Mouse (Mus musculus) heart, embryonic 12.5 days (tissue): Measurements from ENCODE around the gene Ly86. TPM values are rescaled to one million over a fixed set of nuclear protein-coding genes. Genes with fewer than 3 reads are reported as not detected.

ENCODE experiments used
- ATAC-seq: fragments of 200-750 bp; cut with Nextera tagmentation; 2 replicates; pipeline ENCODE4 v1.8.0; 2017; ENCODE audit warnings: moderate TSS enrichment, moderate library complexity; ENCODE audit not compliant: insufficient number of reproducible peaks, low FRiP score
- H3K27ac ChIP-seq: fragments of 300-500 bp; sonication (generic); 2 replicates; pipeline ENCODE4 v1.5.1; 2016; ENCODE audit warnings: mild to moderate bottlenecking, moderate library complexity; ENCODE audit not compliant: poor library complexity, severe bottlenecking
- H3K27me3 ChIP-seq: fragments of 300-500 bp; sonication (generic); replicated peaks from 2 replicates; pipeline ENCODE4 v1.6.1; 2016; ENCODE audit warnings: mild to moderate bottlenecking, moderate library complexity
- H3K36me3 ChIP-seq: fragments of 300-500 bp; sonication (generic); 2 replicates; pipeline ENCODE4 v1.6.1; 2016; ENCODE audit warnings: mild to moderate bottlenecking, moderate library complexity
- H3K4me1 ChIP-seq: fragments of 300-500 bp; sonication (generic); replicated peaks from 2 replicates; pipeline ENCODE4 v1.6.1; 2016; ENCODE audit warnings: mild to moderate bottlenecking
- H3K4me2 ChIP-seq: fragments of 300-500 bp; sonication (generic); 2 replicates; pipeline ENCODE4 v1.6.1; 2016; ENCODE audit warnings: mild to moderate bottlenecking, moderate library complexity
- H3K4me3 ChIP-seq: fragments of 300-500 bp; sonication (generic); 2 replicates; pipeline ENCODE4 v1.5.1; 2016; ENCODE audit warnings: mild to moderate bottlenecking
- H3K9ac ChIP-seq: fragments of 300-500 bp; sonication (generic); 2 replicates; pipeline ENCODE4 v1.6.1; 2016; ENCODE audit warnings: mild to moderate bottlenecking, moderate library complexity
- H3K9me3 ChIP-seq: fragments of 300-500 bp; sonication (generic); replicated peaks from 2 replicates; pipeline ENCODE4 v1.6.1; 2016; ENCODE audit warnings: mild to moderate bottlenecking, moderate library complexity
- WGBS: fragments of 180-500 bp; shearing (Covaris S2); methylation state at CpG from one replicate; pipeline ENCODE4 v1.1.7; 2016; 5-methylcytosine and 5-hydroxymethylcytosine counted together
- polyA plus RNA-seq: library from polyadenylated mRNA; unstranded; fragments of >200 nt; fragmentation: Nextera tagmentation; extraction: Ambion mirVana; gene quantifications from 2 replicates; pipeline ENCODE4 v1.2.1, GENCODE M21; 2016

Gene Ly86
- polyA plus RNA-seq, 1 experiment from 2014 or later = 3.1 TPM

DNA sequence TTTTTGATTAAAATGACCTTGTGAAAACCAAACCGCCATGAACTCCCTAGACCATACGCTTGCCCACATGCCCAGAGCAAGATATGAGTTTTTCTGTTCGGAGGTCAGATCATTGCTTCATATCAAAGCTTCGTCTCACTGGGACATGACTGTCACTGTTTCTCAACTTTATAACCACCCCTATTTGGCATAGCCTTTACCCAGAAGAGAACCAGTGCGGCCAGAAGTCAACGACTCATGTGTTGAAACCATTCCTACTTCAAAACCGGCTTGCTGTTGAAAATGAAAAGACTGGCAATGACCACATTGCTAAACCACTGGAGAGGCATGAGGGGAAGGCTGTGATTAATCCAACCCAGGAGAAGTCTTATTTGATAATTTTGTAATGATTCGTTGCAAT is 54.3 kb downstream of the Ly86 start:
- WGBS = 82% methylated on average over 8 of the region's 8 CpGs
- H3K4me2 ChIP-seq = no peak overlapping the region
- H3K9me3 ChIP-seq = no peaks in the 10 kb centered on the region
- H3K4me3 ChIP-seq = no peak overlapping the region
- H3K27me3 ChIP-seq = no peaks in the 10 kb centered on the region
- no peak overlapping the region for H3K27ac ChIP-seq
- H3K36me3 ChIP-seq = no peaks in the 10 kb centered on the region
- ATAC-seq = no peak
- 0 out of 2 replicates have a peak, but pooled peaks cover 2% of the 10 kb centered on the region for H3K4me1 ChIP-seq
- no peak overlapping the region for H3K9ac ChIP-seq

DNA sequence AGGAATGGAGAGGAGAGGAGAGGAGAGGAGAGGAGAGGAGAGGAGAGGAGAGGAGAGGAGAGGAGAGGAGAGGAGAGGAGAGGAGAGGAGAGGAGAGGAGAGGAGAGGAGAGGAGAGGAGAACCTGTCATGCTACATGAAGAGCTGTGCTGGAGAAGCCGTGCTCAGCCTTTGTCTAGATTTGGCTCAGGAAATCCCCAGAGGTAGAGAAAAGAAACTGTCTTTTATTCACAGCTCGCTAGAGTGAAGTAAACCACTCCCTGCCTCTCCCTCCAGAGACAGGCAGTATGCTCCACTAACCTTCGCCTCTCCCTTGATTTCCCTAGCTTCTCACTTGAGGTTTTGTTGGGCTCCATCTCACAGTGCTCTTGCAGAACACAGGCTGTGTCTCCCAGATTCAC is 57.4 kb downstream of the Ly86 start:
- no peaks in the 10 kb centered on the region for H3K27me3 ChIP-seq
- no peak overlapping the region for H3K4me2 ChIP-seq
- H3K9me3 ChIP-seq = no peaks in the 10 kb centered on the region
- H3K9ac ChIP-seq = no peak overlapping the region
- ATAC-seq = no peak
- no peaks in the 10 kb centered on the region for H3K36me3 ChIP-seq
- 0 out of 2 replicates have a peak, but pooled peaks cover 2% of the 10 kb centered on the region for H3K4me1 ChIP-seq
- no peak overlapping the region for H3K27ac ChIP-seq
- no peak overlapping the region for H3K4me3 ChIP-seq
- WGBS = 54% methylated on average over 3 of the region's 3 CpGs

DNA sequence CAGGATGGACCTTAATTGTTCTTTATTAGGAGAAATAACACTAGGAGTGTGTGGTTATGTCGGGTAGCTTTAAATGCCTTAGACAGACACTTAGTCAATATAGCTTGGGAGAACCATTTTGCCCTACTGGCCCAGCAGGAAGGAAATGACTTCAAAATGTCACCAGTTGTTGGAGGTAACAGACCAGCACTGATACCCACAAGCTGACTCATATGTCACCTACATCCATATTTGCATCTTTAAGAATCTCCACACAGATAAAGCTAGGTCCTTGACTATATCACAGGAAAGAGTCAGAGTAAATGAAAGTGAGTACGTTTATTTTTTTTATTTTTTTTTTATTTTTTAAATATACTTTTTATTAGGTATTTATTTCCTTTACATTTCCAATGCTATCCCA is 58.7 kb downstream of the Ly86 start:
- no peak for ATAC-seq
- no peaks in the 10 kb centered on the region for H3K9me3 ChIP-seq
- 82% methylated on average over 2 of the region's 2 CpGs for WGBS
- no peak overlapping the region for H3K27ac ChIP-seq
- H3K27me3 ChIP-seq = no peaks in the 10 kb centered on the region
- H3K9ac ChIP-seq = no peak overlapping the region
- no peaks in the 10 kb centered on the region for H3K4me1 ChIP-seq
- no peak overlapping the region for H3K4me2 ChIP-seq
- H3K36me3 ChIP-seq = no peaks in the 10 kb centered on the region
- H3K4me3 ChIP-seq = no peak overlapping the region

DNA sequence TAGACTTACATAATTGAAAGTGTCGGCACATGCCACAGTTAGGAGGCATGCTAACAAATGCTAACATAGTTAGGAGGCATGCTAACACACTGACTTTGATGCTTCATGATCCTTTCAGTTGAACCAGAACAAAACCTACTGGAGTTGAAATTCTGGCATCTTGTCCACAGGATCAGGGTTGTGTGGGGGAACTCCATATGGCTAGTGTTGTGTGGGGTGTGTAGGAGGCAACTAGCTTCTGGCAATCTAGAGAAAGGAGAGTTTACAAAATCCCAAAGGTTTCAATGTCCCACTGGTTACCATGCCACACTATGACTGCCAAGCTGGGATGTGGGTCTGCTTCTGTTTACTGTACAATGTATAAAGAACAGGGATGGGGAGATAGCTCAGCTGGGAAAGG is 70.7 kb downstream of the Ly86 start:
- ATAC-seq = no peak
- WGBS = 83% methylated on average over 1 of the region's 1 CpGs
- Histone ChIP-seq H3K9ac (no peak overlapping the region), H3K27me3 (no peaks in the 10 kb centered on the region), H3K4me2 (no peak overlapping the region), H3K4me1 (peaks cover 9% of the 10 kb centered on the region), H3K4me3 (no peak overlapping the region), H3K27ac (no peak overlapping the region), H3K36me3 (no peaks in the 10 kb centered on the region), H3K9me3 (no peaks in the 10 kb centered on the region)

DNA sequence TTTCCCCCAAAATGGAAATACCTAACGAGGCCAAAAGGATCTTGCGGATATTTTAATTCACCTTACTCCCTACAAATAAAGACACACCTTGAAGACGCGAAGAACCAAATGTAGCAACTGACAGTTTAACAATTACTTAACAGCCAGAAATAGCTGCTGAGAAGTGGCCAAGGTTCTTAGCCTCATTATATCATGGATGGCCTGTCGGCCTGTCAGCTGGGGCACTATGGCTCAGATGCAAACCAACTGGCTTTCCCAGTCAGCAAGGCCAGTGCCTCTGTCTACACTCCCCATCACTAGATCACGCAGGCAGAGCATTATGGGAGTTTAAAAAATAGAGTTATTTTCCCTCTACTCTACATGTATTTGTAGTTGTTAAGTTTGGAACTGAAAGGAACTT is 78.4 kb downstream of the Ly86 start:
- no peak overlapping the region for H3K27ac ChIP-seq
- H3K4me3 ChIP-seq = no peak overlapping the region
- no peak overlapping the region for H3K9ac ChIP-seq
- no peaks in the 10 kb centered on the region for H3K27me3 ChIP-seq
- peaks cover 4% of the 10 kb centered on the region; the same call in 1 of the 2 replicates for H3K9me3 ChIP-seq
- H3K4me2 ChIP-seq = no peak overlapping the region
- 73% methylated on average over 6 of the region's 6 CpGs for WGBS
- H3K36me3 ChIP-seq = no peaks in the 10 kb centered on the region
- peaks cover 9% of the 10 kb centered on the region for H3K4me1 ChIP-seq
- no peak for ATAC-seq

DNA sequence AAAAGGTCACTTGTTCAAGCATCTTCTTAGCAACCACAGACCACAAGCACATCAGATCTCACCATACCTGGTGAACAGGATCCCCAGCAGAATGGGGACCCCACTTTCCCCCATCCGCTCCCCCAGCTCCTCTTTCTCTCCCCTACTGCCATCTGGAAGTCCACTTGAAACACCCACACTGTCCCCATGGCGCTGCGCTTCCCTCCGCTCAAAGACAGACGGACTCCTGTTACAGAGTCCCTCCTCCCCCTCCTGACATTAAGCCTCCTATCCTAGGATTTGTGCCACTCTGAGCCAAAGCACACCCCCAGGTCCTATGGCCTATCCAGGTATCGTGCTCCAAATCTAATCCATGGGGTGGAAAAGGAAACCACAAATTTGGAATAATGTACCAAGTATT is 79.9 kb downstream of the Ly86 start:
- ATAC-seq = no peak
- no peak overlapping the region for H3K4me2 ChIP-seq
- 90% methylated on average over 6 of the region's 6 CpGs for WGBS

DNA sequence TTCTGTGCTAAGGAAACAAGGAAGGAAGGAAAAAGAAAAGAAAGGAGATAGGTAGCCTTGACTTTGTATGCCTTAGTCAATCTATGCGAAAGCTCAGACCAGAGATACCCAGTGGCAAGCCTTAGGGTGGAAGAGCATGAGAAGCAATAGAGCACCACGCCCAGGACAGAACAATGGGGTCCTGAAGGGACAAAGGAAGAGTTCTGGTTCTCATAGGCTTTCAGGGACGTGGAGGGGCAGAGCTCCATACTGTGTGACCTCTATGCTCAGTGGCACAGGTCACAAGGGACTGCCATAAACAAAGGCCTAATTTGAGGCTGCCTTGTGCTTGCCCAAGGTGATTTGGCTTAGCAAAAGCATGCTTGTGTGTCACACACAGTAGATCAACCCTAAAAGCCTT is 80.4 kb downstream of the Ly86 start:
- H3K4me3 ChIP-seq = no peak overlapping the region
- ATAC-seq = no peak
- WGBS = 77% methylated on average over 3 of the region's 3 CpGs
- H3K9ac ChIP-seq = no peak overlapping the region
- H3K4me1 ChIP-seq = no peaks in the 10 kb centered on the region
- H3K36me3 ChIP-seq = no peaks in the 10 kb centered on the region
- peaks cover 4% of the 10 kb centered on the region; the same call in 1 of the 2 replicates for H3K9me3 ChIP-seq
- no peak overlapping the region for H3K4me2 ChIP-seq
- H3K27me3 ChIP-seq = no peaks in the 10 kb centered on the region
- no peak overlapping the region for H3K27ac ChIP-seq

More for the DNA sequence above, 79.9 kb downstream of the Ly86 start:
- no peak overlapping the region for H3K4me3 ChIP-seq
- H3K9me3 ChIP-seq = peaks cover 4% of the 10 kb centered on the region; the same call in 1 of the 2 replicates
- H3K9ac ChIP-seq = no peak overlapping the region
- no peaks in the 10 kb centered on the region; the same call in 1 of the 2 replicates for H3K4me1 ChIP-seq
- no peaks in the 10 kb centered on the region for H3K36me3 ChIP-seq
- H3K27me3 ChIP-seq = no peaks in the 10 kb centered on the region
- H3K27ac ChIP-seq = no peak overlapping the region

DNA sequence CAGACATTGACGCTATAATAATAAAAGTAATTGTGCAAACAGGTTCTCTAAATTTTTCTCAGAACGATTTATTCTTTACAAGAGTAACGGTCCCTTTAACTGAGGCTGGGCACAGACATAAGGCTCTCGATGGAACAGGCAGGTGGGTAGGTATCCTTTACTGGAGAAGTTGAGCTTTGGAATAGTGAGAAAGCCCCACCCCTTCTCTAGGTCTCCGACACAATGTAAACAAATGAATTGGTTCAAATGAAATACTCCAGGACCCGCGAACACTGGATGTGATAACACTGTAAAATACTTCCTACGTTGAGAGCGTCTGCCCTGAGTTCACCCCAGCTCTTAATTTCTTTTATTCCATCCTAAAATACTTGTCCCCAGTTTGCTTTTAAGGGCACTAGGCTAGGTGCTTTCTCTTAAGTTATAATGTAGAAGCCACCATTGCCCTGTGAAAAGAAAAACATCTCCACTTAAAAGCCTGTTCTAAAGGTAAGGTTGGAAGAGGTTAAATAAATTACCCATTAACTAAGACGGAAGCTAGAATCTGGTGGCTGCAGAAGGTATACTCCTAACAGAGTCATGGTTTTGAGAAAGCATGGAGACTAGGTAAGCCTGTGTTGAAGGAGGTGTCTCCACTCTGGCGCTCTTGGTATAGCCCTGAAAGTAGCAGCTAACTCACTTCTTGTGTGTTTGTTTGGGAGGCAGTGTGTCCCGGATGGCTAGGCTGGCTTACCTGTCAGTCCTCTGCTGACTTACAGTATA is 81.7 kb downstream of the Ly86 start:
- 58% methylated on average over 12 of the region's 12 CpGs for WGBS
- no peak overlapping the region for H3K27ac ChIP-seq
- no peak overlapping the region for H3K4me3 ChIP-seq
- H3K4me1 ChIP-seq = no peaks in the 10 kb centered on the region
- H3K9ac ChIP-seq = no peak overlapping the region
- ATAC-seq = no peak
- no peaks in the 10 kb centered on the region for H3K27me3 ChIP-seq
- H3K36me3 ChIP-seq = no peaks in the 10 kb centered on the region
- no peak overlapping the region for H3K4me2 ChIP-seq
- peaks cover 4% of the 10 kb centered on the region; the same call in 1 of the 2 replicates for H3K9me3 ChIP-seq

DNA sequence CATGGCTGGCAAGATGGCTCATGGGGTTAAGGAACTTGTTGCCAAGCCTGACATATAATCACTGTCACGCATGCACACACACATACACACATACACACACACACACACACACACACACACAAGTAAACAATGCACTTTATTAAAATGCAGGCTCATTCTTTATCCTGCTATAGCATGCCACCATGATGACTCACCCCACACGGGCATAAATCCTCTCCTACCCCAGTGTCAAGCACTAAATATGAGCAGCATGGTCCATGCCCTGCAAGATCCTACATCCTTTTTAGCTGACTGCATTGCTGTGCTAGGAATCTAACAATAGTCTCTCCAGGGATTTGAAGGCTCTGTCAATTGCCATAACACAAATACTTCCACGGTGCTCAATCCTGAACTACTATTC is 83.5 kb downstream of the Ly86 start:
- 73% methylated on average over 3 of the region's 3 CpGs for WGBS
- no peaks in the 10 kb centered on the region for H3K36me3 ChIP-seq
- H3K27ac ChIP-seq = no peak overlapping the region
- H3K9me3 ChIP-seq = peaks cover 4% of the 10 kb centered on the region; the same call in 1 of the 2 replicates
- H3K4me1 ChIP-seq = peaks cover 7% of the 10 kb centered on the region
- no peak for ATAC-seq
- no peak overlapping the region for H3K9ac ChIP-seq
- H3K27me3 ChIP-seq = no peaks in the 10 kb centered on the region
- H3K4me2 ChIP-seq = no peak overlapping the region
- H3K4me3 ChIP-seq = no peak overlapping the region

DNA sequence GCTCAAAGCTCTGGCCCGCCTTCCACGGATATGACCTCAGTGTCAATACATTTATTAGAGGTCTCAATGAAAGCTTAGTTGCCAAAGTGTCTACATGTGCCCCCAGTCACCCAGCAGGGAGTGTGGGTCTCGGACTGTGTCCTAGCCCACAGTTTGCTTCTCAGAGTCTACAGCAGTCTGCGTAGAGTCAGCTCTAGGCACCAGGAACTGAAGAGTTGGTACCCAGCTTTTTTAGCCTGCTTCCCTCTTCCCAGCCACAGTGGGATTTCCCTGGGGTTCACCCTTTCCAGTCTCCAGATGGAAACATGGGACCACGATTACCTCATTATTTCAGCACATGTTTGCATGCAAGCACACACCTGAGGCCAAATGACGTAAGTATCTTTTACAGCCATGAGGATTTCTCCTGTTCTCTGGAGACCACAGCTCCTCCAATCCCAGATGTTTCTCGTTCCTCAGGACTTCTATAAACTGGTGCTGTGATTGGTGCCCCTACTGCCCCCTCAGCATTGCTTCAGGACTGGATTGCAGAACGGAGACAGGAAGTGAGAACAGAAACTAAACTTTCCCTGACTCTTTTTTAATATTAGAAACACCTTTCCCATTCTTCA is 84.8 kb downstream of the Ly86 start:
- H3K27me3 ChIP-seq = no peaks in the 10 kb centered on the region
- no peak for ATAC-seq
- no peak overlapping the region for H3K9ac ChIP-seq
- H3K4me3 ChIP-seq = no peak overlapping the region
- no peaks in the 10 kb centered on the region for H3K9me3 ChIP-seq
- H3K27ac ChIP-seq = no peak overlapping the region
- H3K4me2 ChIP-seq = no peak overlapping the region
- H3K4me1 ChIP-seq = peaks cover 11% of the 10 kb centered on the region
- WGBS = 73% methylated on average over 8 of the region's 8 CpGs
- no peaks in the 10 kb centered on the region for H3K36me3 ChIP-seq

DNA sequence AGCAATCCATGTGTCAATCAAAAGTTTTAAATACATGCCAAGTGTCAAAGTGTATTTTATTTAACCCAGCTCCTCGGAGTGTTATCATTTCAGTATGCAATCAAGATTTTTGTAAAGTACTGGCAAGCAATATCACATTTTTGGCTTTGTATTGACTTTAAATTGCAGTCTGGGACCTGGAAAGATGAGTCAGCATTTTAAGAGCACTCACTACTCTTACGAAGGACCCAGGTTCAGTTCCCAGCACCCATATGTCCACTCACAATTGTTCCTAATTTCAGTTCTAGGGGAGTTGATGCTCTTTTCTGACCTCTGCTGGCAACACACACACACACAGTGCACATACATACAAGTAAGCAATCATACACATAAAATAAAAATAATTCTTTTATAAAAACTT is 86.7 kb downstream of the Ly86 start:
- Histone ChIP-seq H3K4me2 (no peak overlapping the region), H3K27ac (no peak overlapping the region)

More for the DNA sequence above, 86.7 kb downstream of the Ly86 start:
- Histone ChIP-seq H3K9ac (no peak overlapping the region), H3K4me3 (no peak overlapping the region), H3K36me3 (no peaks in the 10 kb centered on the region), H3K4me1 (peaks cover 19% of the 10 kb centered on the region), H3K27me3 (0 out of 2 replicates have a peak, but pooled peaks cover 2% of the 10 kb centered on the region), H3K9me3 (no peaks in the 10 kb centered on the region)
- ATAC-seq = no peak
- 91% methylated on average over 2 of the region's 2 CpGs for WGBS
